Mouse (Mus musculus) frontal cortex, postnatal 25 days (tissue): ENCODE measurements around the gene Traf3ip3.

Experiments used
- DNase-seq, 2 experiments: peaks; one replicate each; pipeline ENCODE4 v3.0.0; 2022; ENCODE audit warnings: low spot score in 2 of 2

Gene Traf3ip3

DNA sequence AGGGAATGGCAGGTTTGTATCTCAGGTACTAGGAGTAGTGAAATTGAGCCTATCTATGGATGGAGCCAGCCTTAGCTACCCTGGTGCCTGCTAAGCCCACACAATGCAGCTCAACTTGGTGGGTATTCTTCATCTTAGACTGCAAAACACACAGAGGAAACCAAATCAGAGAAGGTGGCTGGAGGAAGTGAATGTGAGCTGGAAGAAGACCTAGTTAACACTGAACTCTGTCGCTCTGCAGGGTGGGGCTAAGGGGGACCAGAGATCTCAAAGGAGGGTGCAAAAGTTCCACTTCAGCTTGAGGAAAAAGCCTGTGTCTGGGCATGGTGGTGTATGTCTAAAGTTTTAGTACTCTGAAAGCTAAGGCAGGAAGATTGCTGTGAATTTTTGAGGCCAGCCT lies 41.9 kb downstream of the Traf3ip3 start:
- no peak for DNase-seq

DNA sequence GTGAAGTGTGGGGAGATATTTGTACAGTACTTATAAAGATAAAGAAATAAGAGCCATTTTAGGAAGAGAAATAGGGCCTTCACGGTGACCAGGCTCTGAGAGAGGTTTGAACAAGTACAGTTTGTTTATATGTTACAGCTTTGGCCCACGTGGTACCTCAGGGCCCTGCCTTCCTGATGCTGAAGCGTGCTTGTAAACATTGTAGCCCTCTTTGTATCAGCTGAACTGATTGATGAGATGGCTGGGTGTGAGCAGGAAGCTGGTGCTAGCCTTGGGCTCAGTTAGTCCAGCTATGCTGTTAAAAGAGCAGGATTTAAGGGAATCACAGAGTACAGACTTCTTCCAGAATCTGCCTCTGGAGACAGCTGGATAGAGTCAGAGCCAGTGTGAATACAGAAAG lies 42.3 kb downstream of the Traf3ip3 start:
- DNase-seq: no peak

DNA sequence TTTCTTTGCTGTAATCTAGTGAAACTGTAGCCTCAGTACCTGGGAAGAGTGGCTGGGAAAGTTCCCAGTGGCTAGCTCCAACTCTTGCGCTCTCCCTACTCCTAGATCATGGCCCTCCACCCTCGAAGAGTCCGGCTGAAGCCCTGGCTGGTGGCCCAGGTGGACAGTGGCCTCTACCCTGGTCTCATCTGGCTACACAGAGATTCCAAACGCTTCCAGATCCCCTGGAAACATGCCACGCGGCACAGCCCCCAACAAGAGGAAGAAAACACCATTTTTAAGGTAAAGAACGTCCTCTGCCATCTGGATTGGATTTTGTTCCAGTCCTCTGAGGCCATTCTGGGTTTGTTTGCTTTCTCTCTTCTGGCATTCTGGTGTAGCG lies 44.4 kb downstream of the Traf3ip3 start:
- no peak for DNase-seq

DNA sequence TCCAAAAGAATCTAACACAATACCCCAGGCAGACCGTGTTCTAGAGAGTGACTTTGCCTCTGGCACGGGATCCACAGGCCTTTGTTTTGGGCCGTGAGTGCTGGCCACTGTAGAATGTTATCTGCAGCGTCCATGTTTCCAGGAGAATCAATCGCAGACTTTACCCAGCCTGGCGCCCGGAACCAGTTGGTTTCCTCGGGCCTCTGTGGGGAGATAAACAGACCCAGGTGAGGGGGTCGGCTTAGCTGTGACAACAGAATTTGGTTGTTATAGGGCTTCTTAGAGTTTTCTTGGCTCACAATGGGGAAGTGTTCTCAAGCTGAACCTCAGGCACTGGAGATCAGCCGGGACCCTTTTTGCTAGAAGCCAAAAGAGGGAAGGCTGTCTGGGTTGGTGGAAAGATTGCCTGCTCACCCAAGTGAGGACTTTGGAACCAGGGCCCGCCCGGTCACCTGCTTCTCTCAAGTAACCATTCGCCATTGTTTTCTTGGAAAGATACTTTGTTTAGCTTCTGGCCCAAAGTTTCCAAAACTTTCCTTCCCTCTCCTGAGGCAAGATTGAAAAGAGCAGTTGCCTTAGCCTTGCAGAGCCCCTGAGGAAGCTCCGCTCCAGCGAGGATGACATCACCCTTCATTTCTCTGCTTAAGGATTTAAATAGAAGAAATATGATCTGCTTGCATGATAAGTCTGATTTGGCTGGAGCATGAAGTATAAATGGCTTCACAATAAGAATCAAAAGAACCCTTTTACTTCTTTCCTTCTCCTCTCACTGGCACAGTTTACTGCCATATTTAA lies 45.0 kb downstream of the Traf3ip3 start:
- no peak for DNase-seq

DNA sequence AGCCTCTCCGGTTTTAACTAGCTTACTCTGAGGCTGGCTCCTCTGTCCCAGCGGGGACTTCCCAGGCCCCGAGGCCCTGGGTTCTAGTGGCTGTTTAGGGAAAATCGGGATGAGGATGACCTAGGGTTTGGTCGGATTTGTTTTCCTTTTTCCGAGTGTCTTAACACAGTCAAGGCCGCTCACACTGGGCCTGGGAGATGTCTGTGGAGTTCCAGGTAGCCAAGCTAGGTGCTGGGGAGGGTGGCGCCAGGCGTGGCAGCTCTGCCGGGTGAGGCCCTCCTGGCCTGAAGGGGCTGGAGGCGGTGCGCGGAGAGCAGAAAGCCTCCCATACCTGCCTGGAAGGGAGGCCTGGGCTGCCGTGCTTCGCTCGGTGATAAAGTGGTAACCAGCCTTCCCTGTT lies 47.9 kb downstream of the Traf3ip3 start:
- DNase-seq: no peak

DNA sequence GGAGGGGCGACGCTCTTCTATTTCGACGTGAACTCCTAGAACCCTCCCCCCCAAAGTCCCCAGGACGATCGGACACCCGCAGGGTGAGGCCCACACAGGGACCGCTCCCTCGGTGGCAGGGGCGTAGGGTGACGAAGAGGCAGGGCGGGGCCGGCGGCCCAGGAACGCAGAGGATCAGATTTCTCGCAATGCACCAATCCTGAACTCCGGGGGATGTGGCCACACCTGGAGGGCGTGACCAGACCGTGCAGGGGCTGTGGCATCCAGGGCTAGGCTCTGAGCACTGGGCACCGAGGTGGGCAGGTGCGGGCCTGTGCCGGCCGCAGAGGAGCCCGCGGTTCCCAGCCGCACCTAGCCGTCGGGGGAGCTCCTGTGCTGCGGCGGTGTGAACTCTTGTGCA lies 48.6 kb downstream of the Traf3ip3 start, which contains the start of gene Irf6:
TSS of gene Irf6 (plus strand) at position 240 of the 400 bp plus-strand sequence.
- no peak for DNase-seq

DNA sequence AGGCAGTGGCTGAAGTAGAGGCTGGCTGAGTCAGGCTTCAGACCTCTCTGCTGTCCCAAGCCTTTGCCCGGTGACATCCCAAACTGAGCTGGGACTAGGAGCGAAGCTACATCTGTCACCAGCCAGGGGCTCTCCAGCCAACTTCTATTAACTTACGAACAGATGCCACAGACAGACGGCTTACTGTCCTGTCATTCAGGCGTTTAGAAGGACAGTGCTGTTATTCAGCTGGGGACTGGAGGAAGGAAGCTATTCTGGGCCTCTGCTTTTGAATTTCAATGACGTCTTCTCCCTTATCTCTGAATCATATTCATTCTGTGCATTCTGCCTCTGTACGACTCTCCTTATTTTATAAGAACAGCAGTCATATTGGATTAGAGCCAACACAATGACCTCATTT lies 50.4 kb downstream of the Traf3ip3 start:
- DNase-seq: no peak

DNA sequence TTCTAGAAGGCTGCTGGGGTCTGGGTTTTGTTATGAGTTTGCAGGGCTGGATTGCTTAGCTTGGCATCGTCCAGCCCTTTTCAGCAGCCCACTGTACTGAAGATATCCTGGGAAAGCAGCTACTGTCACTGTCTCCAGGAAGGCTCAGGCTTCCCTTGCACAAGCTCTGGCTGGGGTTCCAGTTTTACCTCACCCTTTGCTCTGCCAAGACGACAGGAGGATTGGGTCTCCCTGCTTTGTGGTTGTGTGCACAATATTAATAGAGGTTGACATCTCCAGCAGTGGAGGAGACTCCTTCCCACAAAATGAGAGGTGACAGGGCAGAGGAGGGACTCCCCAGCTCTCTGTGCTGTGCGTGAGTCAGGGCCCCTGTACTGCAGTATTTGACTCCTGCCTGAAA lies 52.3 kb downstream of the Traf3ip3 start:
- no peak for DNase-seq

DNA sequence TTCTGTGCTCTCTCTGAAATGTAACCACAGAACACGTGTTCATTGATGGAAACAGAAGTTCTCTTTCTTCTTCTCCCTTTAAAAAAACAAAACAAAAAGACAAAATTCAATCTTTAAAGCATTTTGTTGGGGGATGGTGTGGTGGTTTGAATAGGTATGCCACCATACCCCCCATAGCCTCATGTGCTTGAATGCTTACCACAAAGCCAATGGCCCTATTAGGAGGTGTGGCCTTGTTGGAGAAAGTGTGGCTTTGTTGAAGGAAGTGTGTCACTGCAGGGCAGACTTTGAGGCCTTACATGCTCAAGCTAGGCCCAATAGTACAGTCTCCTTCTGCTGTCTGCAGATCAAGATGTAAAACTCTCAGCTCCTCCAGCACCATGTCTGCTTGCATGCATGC lies 55.1 kb downstream of the Traf3ip3 start:
- DNase-seq: no peak

DNA sequence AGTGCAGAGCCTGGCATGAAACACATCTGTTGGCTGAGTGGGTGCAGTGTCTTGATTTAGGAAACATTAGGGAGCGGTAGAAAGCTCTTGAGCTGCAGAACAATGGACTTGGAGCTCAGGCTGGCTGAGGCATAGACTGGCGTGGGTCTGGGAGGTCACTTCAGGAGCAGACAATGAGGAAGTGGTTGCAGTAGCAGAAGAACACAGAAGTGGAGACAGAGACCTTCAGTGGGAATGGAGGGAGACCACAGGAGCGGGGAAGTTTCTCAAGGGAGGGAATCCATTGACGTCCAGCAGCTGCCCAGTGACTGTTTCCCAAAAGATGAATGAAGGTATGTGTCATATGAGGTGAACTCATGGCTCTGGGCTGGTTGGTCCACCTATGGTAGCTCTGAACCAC lies 56.4 kb downstream of the Traf3ip3 start:
- DNase-seq: no peak

DNA sequence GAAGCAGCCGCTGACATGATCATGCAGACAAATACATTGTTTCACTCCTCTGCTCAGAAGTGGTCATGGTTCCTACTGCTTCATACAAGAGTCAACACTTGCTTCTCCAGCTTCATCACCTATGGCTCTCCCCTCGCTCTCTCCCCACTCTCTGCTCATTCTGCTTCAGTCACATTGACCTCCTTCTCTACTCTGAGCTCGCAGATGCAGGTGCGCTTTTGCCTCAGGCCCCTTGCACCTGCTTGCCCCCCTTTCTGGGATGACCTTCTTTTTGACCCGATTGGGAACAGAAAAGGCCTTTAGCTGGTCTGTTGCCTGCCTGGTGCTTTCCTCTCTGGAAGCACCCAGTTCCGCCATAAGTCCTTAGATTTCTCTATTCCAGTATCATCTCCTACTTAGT lies 57.0 kb downstream of the Traf3ip3 start:
- DNase-seq: no peak

DNA sequence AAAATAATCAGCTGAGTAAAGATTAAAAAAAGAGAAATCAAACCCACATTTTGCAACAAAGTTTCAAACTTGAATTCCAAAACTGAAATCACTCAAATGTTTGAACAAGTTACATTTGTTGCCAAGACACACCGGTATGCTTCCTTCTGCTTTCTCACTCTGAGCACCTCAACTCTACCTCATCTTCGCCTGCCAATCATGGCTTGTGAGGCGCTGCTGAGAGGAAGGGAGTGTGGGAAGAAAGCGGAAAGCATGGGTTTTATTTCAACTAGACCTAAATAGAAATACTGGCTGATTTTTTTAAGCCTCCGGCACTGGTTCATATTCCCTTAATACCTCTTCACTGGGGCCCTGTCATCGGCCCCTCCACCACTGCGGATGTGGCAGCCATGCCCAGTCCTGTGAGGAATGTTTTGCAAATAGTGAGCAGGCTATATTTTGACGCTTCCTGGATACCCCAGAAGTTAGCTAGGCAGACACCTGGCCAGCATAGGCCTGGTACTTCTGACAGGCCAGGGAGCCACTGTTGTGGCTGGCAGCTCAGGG lies 58.9 kb downstream of the Traf3ip3 start:
- DNase-seq: no peak

DNA sequence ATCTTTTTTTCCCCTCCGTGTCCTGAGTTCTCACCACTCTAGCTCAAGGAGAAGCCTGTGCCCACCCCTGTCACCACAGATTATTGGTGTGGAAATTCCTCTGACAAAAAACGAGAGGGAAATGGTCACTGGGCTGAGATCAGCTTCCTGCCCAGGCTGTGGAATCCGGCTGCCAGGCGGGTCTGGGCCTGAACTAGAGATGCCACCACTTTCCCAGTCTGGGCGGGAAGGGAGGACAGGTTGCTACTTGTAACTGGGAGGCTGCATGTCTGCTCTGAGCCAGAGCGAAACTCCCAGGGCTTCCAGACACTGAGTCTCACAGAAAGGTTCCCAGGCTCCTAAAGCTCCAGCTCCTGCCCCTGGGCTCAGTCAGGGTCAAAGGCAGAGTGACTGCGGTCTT lies 60.4 kb downstream of the Traf3ip3 start:
- no peak for DNase-seq

DNA sequence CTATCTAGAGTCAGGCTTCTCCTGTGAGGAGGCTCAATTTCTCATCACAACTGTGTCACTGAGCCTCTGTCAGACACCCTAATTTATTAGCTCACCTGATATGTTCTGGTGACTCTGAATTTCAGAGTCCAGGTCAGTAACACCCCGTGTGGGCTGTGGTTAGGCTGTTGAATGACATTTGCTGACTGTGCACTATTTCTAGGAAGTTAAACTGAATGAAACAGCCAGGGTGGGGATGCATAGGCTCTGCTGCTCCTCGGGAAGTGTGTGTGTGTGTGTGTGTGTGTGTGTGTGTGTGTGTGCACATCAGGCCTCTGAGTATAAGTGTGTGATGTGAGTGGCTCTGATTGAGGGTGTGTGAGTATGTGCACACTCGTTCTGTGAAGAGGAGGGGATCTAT lies 62.8 kb downstream of the Traf3ip3 start:
- no peak for DNase-seq

DNA sequence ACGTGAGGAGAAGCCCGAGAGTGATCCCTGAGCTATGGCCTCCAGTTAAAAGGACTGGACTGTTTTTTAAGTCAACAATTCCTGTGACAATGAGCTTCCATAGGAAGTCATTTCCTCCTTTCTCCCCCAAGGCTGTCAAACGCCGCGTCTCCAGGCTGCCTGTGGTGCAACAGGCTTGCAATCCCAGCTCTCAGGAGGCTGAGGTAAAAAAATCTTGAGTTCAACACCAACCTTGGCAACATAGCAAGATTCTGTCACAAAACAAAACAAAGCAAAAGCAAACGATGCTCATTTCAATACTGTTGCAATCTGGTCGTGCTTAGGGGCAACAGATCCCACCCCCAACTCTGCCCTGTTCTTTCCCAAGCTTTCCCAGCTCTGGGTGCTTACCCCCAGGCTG lies 63.4 kb downstream of the Traf3ip3 start:
- DNase-seq: no peak

DNA sequence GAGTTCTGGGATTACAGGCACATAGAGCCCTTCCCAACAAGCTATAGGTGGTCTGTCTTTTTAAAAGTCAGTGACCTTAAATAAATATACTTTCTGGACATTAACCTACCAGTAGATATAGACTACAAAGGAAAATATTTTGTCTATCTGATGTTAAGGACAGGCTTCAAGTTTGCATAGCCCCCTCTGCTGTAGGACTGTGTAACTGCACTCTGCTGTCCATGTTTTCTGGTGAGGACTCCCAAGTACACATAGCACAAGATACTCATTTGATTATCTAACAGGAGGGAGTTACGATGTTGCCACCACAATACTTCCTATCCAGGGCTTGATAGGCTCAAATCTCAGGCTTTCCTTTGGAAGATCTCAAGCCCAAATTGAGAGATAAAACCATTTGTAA lies 67.8 kb downstream of the Traf3ip3 start:
- no peak for DNase-seq

DNA sequence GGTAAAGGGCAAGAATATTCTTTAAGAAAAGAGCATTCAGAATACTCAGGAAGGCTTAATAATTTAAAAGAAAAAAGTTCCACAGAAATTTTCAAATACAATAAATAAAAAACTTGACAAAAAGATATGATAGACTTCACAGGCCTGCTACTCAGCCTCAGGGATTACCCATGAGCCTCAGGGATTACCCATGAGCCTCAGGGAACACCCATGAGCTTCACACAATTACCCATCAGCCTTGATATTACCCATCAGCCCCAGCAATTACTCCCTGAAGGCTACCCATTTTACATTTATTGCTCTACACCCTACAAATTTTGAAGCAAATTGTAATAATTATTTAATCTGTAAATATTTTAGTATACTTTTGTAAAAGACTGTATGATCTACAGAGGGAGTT lies 69.1 kb downstream of the Traf3ip3 start:
- DNase-seq: no peak

DNA sequence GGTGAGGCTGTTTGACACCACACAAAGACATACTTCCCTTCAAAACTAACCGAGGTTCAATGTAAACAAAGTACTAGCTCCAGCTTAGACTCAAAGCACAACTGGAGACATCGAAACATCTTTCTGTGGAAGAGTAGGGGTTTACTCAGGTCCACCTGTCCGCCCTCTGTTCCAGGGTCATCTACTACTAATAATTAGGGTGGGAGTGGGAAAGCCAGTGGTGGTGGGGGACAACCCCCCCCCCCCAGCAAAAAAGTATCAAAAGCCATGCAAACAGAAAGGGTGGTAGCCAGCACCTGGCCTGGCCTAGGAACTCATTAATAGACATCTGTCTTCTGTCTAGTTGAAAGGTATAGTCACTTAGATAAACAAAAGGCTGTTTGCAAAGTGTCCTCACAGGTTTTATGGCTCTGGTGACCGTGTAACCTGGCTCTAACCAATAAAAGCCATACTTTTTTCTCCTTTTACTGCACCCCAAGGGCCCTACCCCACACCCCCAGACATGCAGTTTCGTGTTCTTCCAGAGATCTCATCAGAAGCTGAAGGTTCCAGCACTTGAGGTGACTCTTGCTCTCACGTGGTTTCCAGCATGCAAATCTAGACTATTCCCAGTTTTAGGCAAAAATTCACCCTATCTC lies 70.1 kb downstream of the Traf3ip3 start:
- no peak for DNase-seq

DNA sequence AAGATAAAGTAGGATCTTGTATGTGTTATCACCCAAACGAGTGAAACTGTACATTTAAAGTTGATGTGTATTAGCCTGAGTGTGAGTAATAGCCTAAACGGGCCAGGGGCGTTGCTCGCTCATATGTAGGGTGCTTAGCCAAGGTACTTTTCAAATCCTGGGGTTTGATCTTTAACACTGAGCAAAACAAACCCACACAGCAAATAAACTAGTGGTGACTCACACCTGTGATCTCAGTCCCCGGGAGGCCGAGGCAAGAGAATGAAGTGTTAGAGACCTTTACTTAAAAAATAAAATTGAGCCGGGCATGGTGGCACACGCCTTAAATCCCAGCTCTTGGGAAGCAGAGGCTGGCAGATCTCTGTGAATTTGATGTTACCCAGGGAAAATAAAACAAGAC lies 70.7 kb downstream of the Traf3ip3 start:
- DNase-seq: no peak

DNA sequence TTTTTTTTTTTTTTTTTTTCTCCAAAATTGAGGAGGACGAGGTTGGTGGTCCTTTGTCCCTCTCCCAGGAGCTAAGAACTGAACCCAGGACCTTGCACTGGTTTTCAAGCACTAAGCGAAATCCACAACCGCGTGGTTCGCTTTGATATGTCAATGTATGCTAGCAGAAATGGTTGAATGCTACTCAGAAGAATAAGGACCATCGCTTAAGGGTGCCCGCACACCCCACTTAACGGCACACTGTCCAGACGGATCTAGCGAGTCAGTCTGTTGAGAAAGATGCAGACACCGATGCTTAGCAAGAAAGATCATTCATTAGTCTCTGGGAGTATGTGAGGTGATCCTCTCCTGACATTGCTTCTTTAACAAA lies 71.1 kb downstream of the Traf3ip3 start:
- no peak for DNase-seq

DNA sequence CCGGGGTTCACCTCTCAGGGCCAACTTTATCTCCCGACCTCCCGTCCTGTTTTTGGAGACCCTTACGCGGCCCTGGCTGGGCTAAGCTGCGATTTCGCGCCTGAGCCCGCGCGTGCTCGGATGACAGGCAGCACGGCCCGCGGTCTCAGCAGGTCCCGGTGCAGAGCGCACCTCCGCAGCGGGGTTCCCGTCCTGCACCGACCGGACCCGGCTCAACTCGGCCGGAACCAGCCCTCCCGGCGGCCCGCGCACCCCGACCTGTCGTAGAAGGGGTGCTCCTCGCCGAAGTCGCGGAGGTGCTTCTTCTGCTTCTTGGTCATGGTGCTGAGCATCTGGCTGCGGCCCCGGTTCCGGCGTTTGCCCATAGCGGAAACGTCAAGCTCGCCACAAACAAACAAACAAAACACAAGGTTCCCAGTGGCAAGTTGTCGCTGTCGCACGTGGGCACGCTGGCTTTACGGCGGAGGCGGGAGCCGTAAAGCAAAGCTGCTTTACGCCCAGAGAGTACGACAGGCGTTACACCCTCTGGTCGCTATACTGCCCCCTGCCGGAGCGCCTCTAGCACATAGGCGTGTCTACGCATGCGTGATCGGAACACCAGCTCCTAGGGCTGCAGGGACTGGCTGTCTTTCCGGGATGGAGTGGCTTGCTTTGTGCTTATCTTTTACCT lies 71.6 kb downstream of the Traf3ip3 start, which contains the start of gene Diexf:
TSS of gene Diexf (minus strand) at position 487 of the 670 bp plus-strand sequence.
- peak; percentile 94 for DNase-seq

DNA sequence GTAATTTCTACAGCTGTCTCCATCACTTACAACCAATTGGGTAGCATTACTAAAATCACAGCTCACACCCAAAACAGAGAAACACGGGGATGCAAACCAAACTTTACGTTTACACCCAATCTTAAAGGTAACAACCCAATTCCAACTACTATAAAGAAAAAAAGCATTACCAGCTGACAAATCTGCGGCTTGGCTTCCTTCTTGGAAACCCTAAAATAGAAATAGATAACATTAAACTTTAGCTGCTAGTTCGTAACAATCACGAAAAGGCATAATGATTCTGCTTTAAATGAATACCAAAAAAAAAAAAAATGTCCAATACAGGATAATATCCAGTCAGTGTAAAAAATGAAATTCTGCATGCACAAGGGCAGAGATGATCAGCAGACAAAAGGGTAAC lies 72.2 kb downstream of the Traf3ip3 start:
- DNase-seq: no peak

DNA sequence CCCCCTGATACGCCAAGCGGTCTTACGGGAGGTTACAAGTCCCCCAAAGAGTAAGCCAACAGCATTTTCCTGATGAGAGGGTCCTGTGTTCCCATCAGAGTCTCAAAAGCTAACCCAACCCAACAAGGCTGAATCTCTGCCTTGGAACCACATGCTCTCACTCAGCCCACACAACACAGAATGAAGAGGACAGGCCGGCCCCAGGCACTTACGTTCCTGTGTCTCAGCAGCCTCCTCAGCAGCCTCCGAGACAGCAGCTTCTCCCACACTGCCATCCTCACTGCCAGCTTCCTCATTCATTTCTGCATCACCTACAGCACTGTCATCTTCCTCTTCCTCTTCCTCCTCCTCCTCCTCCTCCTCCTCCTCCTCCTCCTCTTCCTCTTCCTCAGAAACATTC lies 73.4 kb downstream of the Traf3ip3 start:
- no peak for DNase-seq
